Mouse (Mus musculus): ENCODE measurements around the gene Eme2. TPM values are rescaled to one million over a fixed set of nuclear protein-coding genes. Genes with fewer than 3 reads are reported as not detected.

Eme2 gene
- polyA plus RNA-seq, 1 experiment, result 70.6 TPM

DNA sequence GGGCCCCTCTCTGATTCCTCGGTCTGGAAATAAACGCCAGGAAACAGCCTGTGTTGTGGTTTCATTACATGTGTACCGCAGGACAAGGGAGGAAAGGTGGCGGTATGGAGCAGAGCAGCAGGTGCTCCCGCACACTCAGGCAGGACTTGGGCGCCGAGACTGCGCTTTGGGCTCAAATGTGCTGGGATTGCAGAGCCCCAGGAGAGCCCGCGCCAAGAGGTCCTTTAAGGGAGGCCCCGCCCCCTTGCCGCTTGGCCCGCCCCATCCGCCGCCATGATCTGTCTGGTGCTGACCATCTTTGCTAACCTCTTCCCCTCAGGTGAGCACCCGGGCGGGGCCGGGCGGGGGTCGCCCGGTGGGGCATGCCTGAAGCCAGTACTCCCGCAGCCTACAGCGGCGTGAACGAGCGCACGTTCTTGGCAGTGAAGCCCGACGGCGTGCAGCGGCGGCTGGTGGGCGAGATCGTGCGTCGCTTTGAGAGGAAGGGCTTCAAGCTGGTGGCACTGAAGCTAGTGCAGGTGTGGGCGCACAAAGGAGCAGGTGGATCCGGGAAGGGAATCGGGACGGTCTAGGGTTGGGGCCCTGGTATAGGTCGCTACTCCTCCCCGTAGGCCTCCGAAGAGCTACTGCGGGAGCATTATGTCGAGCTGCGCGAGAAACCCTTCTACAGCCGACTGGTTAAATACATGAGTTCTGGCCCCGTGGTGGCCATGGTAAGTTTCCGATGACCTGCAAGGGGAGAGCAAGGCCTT, 1.5 kb upstream of the Eme2 start, which contains the start of gene Nme3:
Nme3 (plus strand) TSS at position 260 of the 752 bp plus-strand sequence.
- no peak for DNase-seq (ENCODE audit: low read depth)

DNA sequence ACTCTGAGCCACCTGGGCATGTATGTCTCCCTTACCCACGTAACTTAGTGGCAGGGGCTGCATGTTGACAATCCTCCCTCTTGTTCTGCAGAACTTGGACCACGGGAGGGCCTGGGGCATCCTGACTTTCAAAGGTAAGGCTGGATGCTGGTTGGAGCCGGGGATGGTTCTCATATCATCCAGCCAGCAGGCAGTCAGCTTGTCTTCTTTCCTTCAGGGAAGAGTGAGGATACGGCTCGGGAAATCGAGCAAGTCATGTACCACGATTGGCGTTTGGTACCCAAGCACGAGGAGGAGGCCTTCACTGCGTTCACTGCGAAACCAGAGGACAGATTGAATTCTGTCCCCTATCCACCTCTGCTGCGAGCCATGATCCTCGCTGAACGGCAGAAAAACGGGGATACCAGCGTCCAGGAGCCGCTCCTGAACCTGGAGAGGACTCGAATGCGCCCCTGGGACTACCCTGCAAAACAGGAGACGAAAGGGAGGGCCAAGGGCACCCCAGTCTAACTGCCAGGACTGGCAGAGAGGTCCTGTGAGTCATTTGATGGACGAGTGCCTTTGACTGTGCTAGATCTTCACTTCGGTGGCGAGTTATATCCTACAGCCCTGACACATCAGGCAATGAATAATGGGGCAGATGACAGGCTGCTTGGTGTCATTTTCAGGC, 819 bp upstream of the Eme2 start:
- DNase-seq (ENCODE audit: low read depth), result no peak

DNA sequence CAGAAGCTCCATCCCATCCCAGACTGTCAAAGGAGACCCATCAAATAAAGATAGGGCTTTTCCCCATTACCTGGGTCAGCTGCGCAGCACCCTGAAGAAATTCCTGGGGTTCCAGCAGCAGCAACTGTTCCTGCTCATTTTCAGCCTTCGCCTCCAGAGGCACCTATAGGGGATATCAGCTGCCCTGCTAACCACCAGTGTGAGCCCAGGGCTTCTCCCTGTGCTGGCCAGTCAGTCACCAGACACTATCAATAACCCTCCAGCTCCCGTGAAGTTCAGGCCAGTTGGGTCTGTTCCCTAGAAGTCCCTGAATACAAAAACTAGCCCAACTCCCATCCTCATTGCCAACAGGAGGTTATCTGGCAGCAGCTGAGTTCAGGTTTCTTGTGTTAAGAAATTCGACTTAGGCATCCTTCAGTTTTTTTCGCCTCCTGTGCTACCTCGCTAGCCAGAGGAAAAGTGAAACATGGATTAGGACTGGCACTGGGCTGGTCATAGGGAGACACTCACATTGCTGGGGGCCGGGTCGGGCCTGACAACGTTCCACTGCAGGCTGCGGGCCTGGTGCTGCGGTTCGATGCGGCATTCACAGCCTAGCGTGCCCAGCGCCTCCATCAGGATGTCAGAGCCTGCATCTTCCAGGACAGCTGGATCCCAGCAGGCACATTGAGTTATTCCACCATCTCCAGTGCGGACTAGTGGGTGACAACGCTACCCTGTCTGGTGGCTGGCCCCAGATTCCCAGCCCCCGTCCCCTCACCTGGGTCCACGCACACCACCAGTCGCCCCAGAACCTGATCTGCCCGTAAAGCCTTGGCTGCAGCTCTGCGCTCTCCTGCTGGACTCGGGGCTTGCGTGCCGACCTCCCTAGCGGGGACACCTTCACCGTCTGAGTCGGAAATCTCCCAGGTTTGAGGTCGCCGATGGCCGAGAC, 559 bp downstream of the Eme2 start:
- DNase-seq (ENCODE audit: low read depth), result no peak

- DNase-seq (ENCODE audit: low read depth), result no peak
These were observed 1.6 kb downstream of the Eme2 start for GRCm38 (mm10) chr17:24893276-24893675.

GRCm38 (mm10) chr17:24892785-24893184, 2.1 kb downstream of the Eme2 start:
- DNase-seq (ENCODE audit: low read depth), result no peak

DNA sequence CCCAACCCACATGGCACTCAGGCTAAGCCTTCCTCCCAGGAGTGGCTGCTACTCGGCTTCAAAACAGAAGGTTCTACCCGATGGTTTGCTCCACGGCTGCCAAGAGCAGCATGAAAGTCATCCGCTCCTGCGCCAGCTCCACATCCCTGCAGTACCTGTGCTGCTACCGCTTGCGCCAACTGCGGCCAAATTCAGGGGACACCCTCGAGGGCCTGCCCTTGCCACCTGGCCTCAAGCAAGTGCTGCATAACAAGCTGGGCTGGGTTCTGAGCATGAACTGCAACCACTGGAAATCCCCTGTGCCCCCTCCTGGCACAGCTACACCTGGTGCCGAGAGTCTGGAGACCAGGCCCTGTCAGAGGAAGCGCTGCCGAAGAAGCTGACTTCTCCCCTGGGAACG, 3.6 kb downstream of the Eme2 start:
- DNase-seq (ENCODE audit: low read depth), result no peak

GRCm38 (mm10) chr17:24890151-24891092, 4.5 kb downstream of the Eme2 start:
- no peak for DNase-seq (ENCODE audit: low read depth)

DNA sequence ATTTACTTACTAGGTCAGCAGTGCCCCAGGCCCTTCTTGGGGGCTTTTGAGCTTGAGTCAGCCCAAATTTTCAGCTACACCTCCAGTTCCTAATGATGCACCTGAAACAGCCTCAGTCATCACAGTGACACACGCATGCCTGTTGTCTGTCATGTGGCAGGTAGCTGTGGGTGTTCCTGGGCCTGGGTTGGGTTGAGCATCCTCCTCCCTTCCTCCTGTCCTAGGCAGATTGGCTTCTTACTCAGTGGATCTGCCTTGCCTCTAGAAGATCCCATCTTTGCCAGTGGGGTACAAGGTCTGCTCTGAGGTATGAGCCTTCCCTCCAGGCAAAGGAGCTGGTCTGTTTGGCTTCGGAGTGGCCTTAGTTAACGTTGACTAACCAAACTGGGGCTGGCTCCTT, 6.0 kb downstream of the Eme2 start:
- no peak for DNase-seq (ENCODE audit: low read depth)

DNA sequence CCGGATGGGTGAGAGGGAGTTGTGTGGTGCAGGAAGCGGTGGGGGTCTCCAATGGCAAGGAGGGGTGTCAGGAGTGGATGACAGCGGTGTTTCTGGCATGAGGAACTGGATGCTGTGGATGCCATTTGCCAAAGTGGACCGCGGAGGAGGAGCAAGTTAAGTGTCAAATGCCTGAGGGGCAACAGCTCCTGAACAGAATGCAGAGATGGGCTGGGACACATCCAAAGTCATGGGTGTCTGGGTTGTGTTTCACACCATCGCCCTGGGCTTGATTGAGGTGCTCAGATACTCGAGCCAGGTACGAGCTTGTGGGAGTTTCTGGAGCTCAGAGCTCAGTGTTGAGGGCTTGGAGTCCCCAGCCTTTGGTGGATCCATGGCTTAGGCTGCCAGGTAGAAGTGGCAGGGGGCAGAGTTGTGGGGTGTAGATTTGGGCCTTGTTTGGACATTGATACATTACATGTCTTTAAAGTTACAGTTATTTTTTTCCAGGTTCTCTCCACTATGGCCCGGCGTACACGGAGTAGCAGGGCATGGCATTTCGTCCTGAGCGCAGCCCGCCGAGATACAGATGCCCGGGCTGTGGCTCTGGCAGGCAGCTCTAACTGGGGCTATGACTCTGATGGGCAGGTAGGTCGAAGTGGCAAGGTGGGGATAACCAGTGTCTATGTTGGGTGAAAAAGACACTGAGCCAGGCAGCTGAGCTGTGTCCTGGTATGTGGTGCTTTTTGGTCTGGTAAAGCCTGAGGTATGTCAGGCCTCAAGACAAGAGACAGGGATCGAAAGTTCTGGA, 7.4 kb downstream of the Eme2 start:
- DNase-seq (ENCODE audit: low read depth), result peak; percentile 68

DNA sequence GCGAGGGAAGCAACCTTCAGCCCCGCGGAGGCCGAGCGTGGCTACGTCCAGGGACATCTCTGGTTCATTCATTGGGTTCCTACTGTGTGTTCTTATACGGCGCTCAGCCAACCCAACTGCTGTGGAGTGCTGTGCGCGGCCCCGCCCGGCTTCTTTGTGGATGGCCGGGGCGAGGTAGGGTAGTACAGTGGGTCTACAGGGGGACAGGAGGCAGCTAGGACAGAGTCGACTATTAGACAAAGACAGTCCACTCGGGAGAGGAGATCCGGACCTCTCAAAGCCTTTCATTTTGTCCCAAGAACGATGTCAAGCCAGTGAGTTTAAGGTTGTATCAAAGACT, 8.0 kb downstream of the Eme2 start:
- DNase-seq (ENCODE audit: low read depth), result no peak

DNA sequence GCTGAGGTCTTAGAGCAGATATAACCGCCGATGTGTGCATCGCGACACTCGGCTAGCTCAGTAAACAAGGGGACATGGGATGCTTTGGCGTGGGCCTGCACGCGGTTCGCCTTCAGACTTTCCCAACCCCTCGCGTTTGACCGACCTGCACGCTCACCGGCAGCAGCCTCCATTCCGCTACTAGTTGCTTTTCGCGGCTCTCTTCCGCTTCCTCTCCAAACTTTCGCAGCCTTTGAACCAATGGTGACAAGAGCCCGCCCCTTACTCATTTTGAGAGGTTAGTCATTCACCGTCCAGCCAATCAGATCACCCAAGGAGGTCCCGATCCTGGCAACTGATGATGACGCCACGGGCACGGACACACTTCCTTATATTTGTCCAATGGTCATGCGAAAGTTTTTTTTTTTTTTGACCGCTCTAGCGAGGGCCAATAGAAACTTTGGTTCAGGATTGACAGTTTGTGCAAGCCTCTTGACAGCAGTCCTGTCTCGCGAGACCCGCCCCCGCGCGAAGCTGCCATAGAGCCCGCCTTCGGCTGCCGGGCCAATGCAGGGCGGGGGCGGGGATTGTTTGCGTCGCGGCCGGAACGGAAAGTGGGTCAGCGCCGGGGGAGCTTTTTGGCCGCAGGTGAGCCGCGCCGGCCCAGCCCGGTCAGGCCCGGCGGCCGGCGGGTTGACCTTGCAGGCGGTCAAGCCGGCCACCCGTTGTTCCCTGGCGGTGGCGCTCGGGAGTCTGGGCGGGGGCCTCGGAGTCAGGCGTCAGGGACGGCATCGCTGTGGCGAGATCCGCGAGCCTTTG, 8.6 kb downstream of the Eme2 start, which contains the start of the genes Nubp2 and Spsb3:
Nubp2 (minus strand) TSS at position 216 of the 798 bp plus-strand sequence.
Spsb3 (plus strand) TSS at position 510 of the 798 bp plus-strand sequence.
- DNase-seq (ENCODE audit: low read depth), result peak; percentile 99

- no peak for DNase-seq (ENCODE audit: low read depth)
These were observed 9.3 kb downstream of the Eme2 start for GRCm38 (mm10) chr17:24885356-24886133.

DNA sequence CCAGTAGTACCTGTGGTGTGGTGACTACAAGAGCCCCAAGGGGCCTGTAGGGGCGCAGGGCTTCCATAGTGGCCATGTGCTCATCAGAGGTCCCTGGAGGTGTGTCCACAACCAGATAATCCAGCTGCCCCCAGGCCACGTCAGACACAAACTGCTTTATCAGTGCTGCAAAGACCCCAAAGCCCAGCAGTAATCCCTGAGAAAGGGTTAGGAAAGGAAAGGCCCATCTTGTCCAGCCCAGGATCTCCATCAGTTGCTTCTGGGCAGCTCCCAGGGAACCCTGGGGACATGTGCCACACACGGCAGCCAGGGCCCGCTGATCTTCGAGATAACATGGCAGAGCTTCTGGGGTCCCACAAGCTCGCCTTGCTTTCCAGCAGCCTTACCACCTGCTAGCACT, 10.5 kb downstream of the Eme2 start:
- no peak for DNase-seq (ENCODE audit: low read depth)

DNA sequence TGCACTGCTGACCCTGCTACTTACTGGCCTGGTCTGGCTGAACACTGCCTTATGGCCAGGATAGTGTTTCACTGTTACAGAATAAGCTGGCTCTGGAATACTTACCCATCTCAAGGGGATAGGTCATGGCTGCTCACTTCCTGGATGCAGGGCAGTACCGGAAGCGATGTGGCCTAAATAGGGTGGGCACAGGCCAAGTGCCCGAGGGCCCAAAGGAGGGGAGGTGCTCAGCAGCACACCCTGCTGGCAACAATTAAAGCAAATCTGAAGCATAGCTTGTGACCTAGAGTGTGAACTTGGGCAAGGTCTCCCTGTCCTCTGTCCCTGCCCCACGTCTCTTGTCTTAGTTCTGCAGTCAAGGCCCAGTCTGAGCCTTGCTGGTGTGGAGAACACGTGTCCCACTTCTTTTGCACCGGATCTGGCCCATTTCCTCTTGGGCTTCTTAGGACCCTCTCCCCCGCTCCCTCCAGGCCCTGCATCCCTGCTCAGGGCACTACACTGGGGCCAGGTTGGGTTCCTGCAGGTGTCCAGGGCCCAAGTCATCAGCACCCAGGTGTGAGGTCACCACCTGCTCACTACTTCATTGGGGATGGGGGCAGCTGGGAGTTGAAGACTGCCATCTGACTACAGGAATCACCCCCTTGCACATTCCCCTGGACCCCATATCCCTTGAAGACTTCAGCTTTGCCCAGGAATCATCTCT, 13.0 kb downstream of the Eme2 start:
- no peak for DNase-seq (ENCODE audit: low read depth)

GRCm38 (mm10) chr17:24878531-24878930, 16.4 kb downstream of the Eme2 start:
- DNase-seq (ENCODE audit: low read depth), result no peak

DNA sequence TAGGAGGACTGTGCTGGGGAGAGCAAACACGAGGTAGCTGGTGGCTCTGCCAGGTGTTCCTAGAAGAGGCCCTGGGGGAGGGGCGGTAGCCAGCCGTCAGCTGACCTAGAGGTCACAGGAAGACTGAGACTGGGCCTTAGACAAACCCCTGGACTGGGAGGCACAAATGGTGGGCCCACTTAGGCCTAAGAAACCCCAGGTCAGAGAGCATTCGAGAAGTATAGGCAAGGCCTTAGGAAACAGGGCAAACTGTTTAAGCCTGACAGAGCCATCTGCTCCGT, 16.8 kb downstream of the Eme2 start:
- no peak for DNase-seq (ENCODE audit: low read depth)

GRCm38 (mm10) chr17:24877336-24878116, 17.4 kb downstream of the Eme2 start:
- DNase-seq (ENCODE audit: low read depth), result no peak

All from gonadal fat pad, adult 2 months (tissue).